Mouse (Mus musculus) E14TG2a.4 (cell line): ENCODE data around the gene Ppp1r13b.

Experiments used
- CTCF ChIP-seq: conservative IDR thresholded peaks from 2 replicates; pipeline ENCODE4 v1.5.1; 2014; ENCODE audit warnings: low read length
- NANOG ChIP-seq: IDR thresholded peaks from 2 replicates; pipeline ENCODE4 v1.6.1; 2014; ENCODE audit warnings: borderline replicate concordance, low read length, mixed read lengths
- POU5F1 ChIP-seq: IDR thresholded peaks from 2 replicates; pipeline ENCODE4 v1.6.1; 2014; ENCODE audit warnings: low read length, borderline replicate concordance

DNA sequence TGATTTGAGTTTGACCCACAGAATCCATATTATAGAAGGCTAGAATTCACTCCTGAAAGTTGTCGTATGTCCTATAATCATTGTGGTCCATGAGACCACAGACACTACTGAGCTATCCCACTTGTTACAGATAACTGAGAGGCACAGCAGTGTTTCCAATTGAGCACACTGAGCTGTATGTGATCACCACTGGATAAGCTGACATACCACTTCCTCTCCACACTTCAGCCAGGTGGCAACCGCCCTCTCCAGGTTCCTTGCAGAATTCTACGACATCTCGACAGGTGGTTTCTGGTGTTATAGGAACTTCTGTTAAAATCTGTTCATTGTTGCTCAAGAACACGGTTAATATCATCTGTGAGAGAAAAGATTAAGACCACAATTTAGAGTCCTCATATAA lies 35.8 kb downstream of the Ppp1r13b start:
- TF ChIP-seq CTCF: no peak
- TF ChIP-seq POU5F1: no peak
- no peak for TF ChIP-seq NANOG
